10 mouse cellular contexts compared by ENCODE assay signal in genomic region chr1:191215776-191216661, GRCm38 (mm10). TPM values are rescaled to one million over a fixed set of nuclear protein-coding genes. Genes with fewer than 3 reads are reported as not detected.
A peak's percentile ranks its signal among the peaks of the same experiment; 100 is the strongest.
DNase-seq lines count a peak whose midpoint lies in the region; ATAC-seq and TF ChIP-seq lines count a peak whose summit lies in the region.
"Had no signal": no experiment of that assay in that cellular context is flagged by ENCODE, and none has a peak within 500 bp of the region (broad histone marks: within the 10 kb centered on the region; RNA-seq: fewer than 3 reads in every experiment).

No protein-coding gene starts in this region.

- peak overlapping the region; percentile 23 for H3K4me3 ChIP-seq in kidney, embryonic 16.5 days (ENCODE audit: low read length)
- H3K4me3 ChIP-seq in hindbrain, embryonic 11.5 days (ENCODE audit: low read depth, low read length), result no peak overlapping the region
- H3K4me3 ChIP-seq in midbrain, postnatal 0 days (ENCODE audit: low read depth, low read length), result no peak overlapping the region
- H3K4me3 ChIP-seq in forebrain, embryonic 12.5 days (replicated peaks), result no peak overlapping the region

- H3K4me1 ChIP-seq in kidney, embryonic 16.5 days (ENCODE audit: insufficient read depth, low read length), result peaks cover 10% of the 10 kb centered on the region; the same call in 1 of the 2 replicates
- H3K4me1 ChIP-seq in hindbrain, embryonic 11.5 days (replicated peaks; ENCODE audit: control insufficient read depth, insufficient read depth, low read length), result no peaks in the 10 kb centered on the region
- H3K4me1 ChIP-seq in midbrain, postnatal 0 days (ENCODE audit: insufficient read depth, low read length), result no peaks in the 10 kb centered on the region
- peaks cover 5% of the 10 kb centered on the region; the same call in 1 of the 2 replicates for H3K4me1 ChIP-seq in forebrain, embryonic 12.5 days

- peak overlapping the region; percentile 52 for H3K4me2 ChIP-seq in kidney, embryonic 16.5 days (replicated peaks; ENCODE audit: low read depth, low read length)
- H3K4me2 ChIP-seq in hindbrain, embryonic 11.5 days (replicated peaks; ENCODE audit: low read depth, low read length), result no peak overlapping the region
- peak overlapping the region; percentile 20; the same call in 1 of the 2 replicates for H3K4me2 ChIP-seq in midbrain, postnatal 0 days (ENCODE audit: low read depth, low read length, poor library complexity, severe bottlenecking)
- no peak overlapping the region for H3K4me2 ChIP-seq in forebrain, embryonic 12.5 days

- no peaks in the 10 kb centered on the region for H3K9me3 ChIP-seq in kidney, embryonic 16.5 days (ENCODE audit: low read length)
- H3K9me3 ChIP-seq in hindbrain, embryonic 11.5 days (ENCODE audit: control insufficient read depth, low read length), result no peaks in the 10 kb centered on the region
- H3K9me3 ChIP-seq in midbrain, postnatal 0 days (ENCODE audit: low read length), result no peaks in the 10 kb centered on the region
- H3K9me3 ChIP-seq in forebrain, embryonic 12.5 days, result no peaks in the 10 kb centered on the region

- DNase-seq in kidney, postnatal 36 days, result no peak
- DNase-seq in adrenal gland, postnatal 10 days, result peak; percentile 39
- DNase-seq in hindbrain, embryonic 11.5 days (ENCODE audit: low spot score), result peak; percentile 2
- DNase-seq in midbrain, postnatal 0 days (ENCODE audit: low spot score), result no peak
- no peak for DNase-seq in spleen, postnatal 10 days (ENCODE audit: low spot score in 2 of 2)
- no peak for DNase-seq in right cerebral cortex, adult 18-20 months

- H3K27ac ChIP-seq in kidney, embryonic 16.5 days (ENCODE audit: low read length), result peak overlapping the region; percentile 40; the same call in 1 of the 2 replicates
- no peak overlapping the region for H3K27ac ChIP-seq in hindbrain, embryonic 11.5 days (ENCODE audit: low read depth, low read length)
- H3K27ac ChIP-seq in midbrain, postnatal 0 days (ENCODE audit: low read depth, low read length), result no peak overlapping the region
- H3K27ac ChIP-seq in forebrain, embryonic 12.5 days, result no peak overlapping the region

- ATAC-seq in kidney, embryonic 16.5 days (ENCODE audit: low FRiP score, low TSS enrichment), result peak; percentile 69
- ATAC-seq in hindbrain, embryonic 11.5 days (ENCODE audit: low FRiP score), result no peak
- ATAC-seq in midbrain, postnatal 0 days (ENCODE audit: low FRiP score), result no peak
- no peak for ATAC-seq in forebrain, embryonic 12.5 days (ENCODE audit: low FRiP score)

- H3K9ac ChIP-seq in kidney, embryonic 16.5 days (replicated peaks; ENCODE audit: low read length), result peak overlapping the region; percentile 49
- H3K9ac ChIP-seq in hindbrain, embryonic 11.5 days (ENCODE audit: low read depth, low read length), result no peak overlapping the region
- no peak overlapping the region for H3K9ac ChIP-seq in midbrain, postnatal 0 days (replicated peaks; ENCODE audit: low read length, poor library complexity, severe bottlenecking)
- H3K9ac ChIP-seq in forebrain, embryonic 12.5 days, result no peak overlapping the region

- H3K27me3 ChIP-seq in kidney, embryonic 16.5 days (ENCODE audit: insufficient read depth, low read length), result 0 out of 2 replicates have a peak, but pooled peaks cover 2% of the 10 kb centered on the region
- H3K27me3 ChIP-seq in hindbrain, embryonic 11.5 days (ENCODE audit: control insufficient read depth, insufficient read depth, low read length), result no peaks in the 10 kb centered on the region
- no peaks in the 10 kb centered on the region for H3K27me3 ChIP-seq in midbrain, postnatal 0 days (ENCODE audit: insufficient read depth, low read length)
- H3K27me3 ChIP-seq in forebrain, embryonic 12.5 days, result peaks cover 13% of the 10 kb centered on the region; the same call in 1 of the 2 replicates

- no peak for TF ChIP-seq CTCF in midbrain, postnatal 0 days (IDR thresholded peaks at IDR 0.05)

- no peaks in the 10 kb centered on the region for H3K36me3 ChIP-seq in kidney, embryonic 16.5 days (ENCODE audit: insufficient read depth, low read length)
- no peaks in the 10 kb centered on the region for H3K36me3 ChIP-seq in hindbrain, embryonic 11.5 days (ENCODE audit: control insufficient read depth, insufficient read depth, low read length)
- H3K36me3 ChIP-seq in midbrain, postnatal 0 days (ENCODE audit: insufficient read depth, low read length), result no peaks in the 10 kb centered on the region
- H3K36me3 ChIP-seq in forebrain, embryonic 12.5 days (replicated peaks), result no peaks in the 10 kb centered on the region

- 19% methylated on average over 19 of the region's 19 CpGs for WGBS in kidney, embryonic 16.5 days
- WGBS in hindbrain, embryonic 11.5 days, result 33% methylated on average over 19 of the region's 19 CpGs
- 29% methylated on average over 19 of the region's 19 CpGs for WGBS in midbrain, postnatal 0 days
- 30% methylated on average over 19 of the region's 19 CpGs for WGBS in forebrain, embryonic 12.5 days

RNA-seq across cellular contexts. Expression of gene Atf3, which starts 1.8 kb away (rescaled TPM):
- polyA plus RNA-seq in kidney, embryonic 16.5 days (2015; fragmentation: Nextera tagmentation; extraction: Ambion mirVana), result 4.1 and 4.4 TPM in 2 replicates
- 1 to 10 TPM; 1.2 to 5.4 TPM for total RNA-seq in adrenal gland, postnatal 10 days (2021)
- 1.4 and 1.5 TPM in 2 replicates for polyA plus RNA-seq in hindbrain, embryonic 11.5 days (2014; fragmentation: Nextera tagmentation; extraction: Ambion mirVana)
- total RNA-seq in midbrain, postnatal 0 days (2014; rRNA removed), result 0.80 and 3.5 TPM in 2 replicates
- 1.2 and 1.3 TPM in 2 replicates for polyA plus RNA-seq in midbrain, postnatal 0 days (2015; fragmentation: Nextera tagmentation; extraction: Ambion mirVana)
- polyA plus RNA-seq in forebrain, embryonic 12.5 days (2016; fragmentation: Nextera tagmentation; extraction: Ambion mirVana), result 0.96 and 1.7 TPM in 2 replicates

RNA-seq across cellular contexts. Expression of gene Fam71a, which starts 51.4 kb away (rescaled TPM):
- polyA plus RNA-seq in kidney, embryonic 16.5 days (2015; fragmentation: Nextera tagmentation; extraction: Ambion mirVana), result not detected in 2 replicates
- not detected for total RNA-seq in adrenal gland, postnatal 10 days (2021)
- not detected in 2 replicates for polyA plus RNA-seq in hindbrain, embryonic 11.5 days (2014; fragmentation: Nextera tagmentation; extraction: Ambion mirVana)
- total RNA-seq in midbrain, postnatal 0 days (2014; rRNA removed), result not detected in 2 replicates
- not detected in 2 replicates for polyA plus RNA-seq in midbrain, postnatal 0 days (2015; fragmentation: Nextera tagmentation; extraction: Ambion mirVana)
- not detected in 2 replicates for polyA plus RNA-seq in forebrain, embryonic 12.5 days (2016; fragmentation: Nextera tagmentation; extraction: Ambion mirVana)
- total RNA-seq: left cerebral cortex, adult 8-10 months had no signal
- polyA plus RNA-seq: cortical plate, adult 2 months had no signal

Comparison
In these comparisons a context has a peak if more than half of its experiments do, and no peak if none do; other contexts are left out.
1. H3K4me2 ChIP-seq: peak in kidney, embryonic 16.5 days (single experiment) and midbrain, postnatal 0 days (single experiment); none in hindbrain, embryonic 11.5 days (single experiment) and forebrain, embryonic 12.5 days (single experiment).
2. DNase-seq: peak in adrenal gland, postnatal 10 days (single experiment) and hindbrain, embryonic 11.5 days (single experiment); none in kidney, postnatal 36 days (0 of 2), midbrain, postnatal 0 days (single experiment), spleen, postnatal 10 days (0 of 2) and right cerebral cortex, adult 18-20 months (single experiment).